Mouse (Mus musculus) ES-Bruce4 (cell line): Measurements from ENCODE around the gene Gcc1. TPM values are rescaled to one million over a fixed set of nuclear protein-coding genes. Genes with fewer than 3 reads are reported as not detected.

Experiments used
- H3K27ac ChIP-seq: 2 replicates; pipeline ENCODE4 v1.5.1; 2012; ENCODE audit warnings: low read length, inconsistent platforms; ENCODE audit not compliant: insufficient read depth
- H3K27me3 ChIP-seq: 2 replicates; pipeline ENCODE4 v1.6.1; 2012; ENCODE audit warnings: mild to moderate bottlenecking, low read length, inconsistent platforms; ENCODE audit not compliant: control insufficient read depth, poor library complexity, insufficient read depth, severe bottlenecking
- H3K36me3 ChIP-seq: 2 replicates; pipeline ENCODE4 v1.6.1; 2012; ENCODE audit warnings: inconsistent platforms, mild to moderate bottlenecking, low read length, moderate library complexity; ENCODE audit not compliant: control insufficient read depth, poor library complexity, insufficient read depth, severe bottlenecking
- H3K4me1 ChIP-seq: one replicate; pipeline ENCODE4 v1.8.1; 2011; ENCODE audit warnings: low read length; ENCODE audit not compliant: control insufficient read depth, insufficient read depth
- H3K4me3 ChIP-seq: 2 replicates; pipeline ENCODE4 v1.5.1; 2011; ENCODE audit warnings: low read depth, mild to moderate bottlenecking, low read length
- H3K9ac ChIP-seq: 2 replicates; pipeline ENCODE4 v1.6.1; 2012; ENCODE audit warnings: low read depth, mild to moderate bottlenecking, inconsistent platforms; ENCODE audit not compliant: poor library complexity, severe bottlenecking
- H3K9me3 ChIP-seq: replicated peaks from 2 replicates; pipeline ENCODE4 v1.6.1; 2012; ENCODE audit warnings: mild to moderate bottlenecking, low read length, inconsistent platforms; ENCODE audit not compliant: control insufficient read depth, poor library complexity, insufficient read depth, severe bottlenecking
- CTCF ChIP-seq: IDR thresholded peaks from one replicate; pipeline ENCODE4 v1.8.1; 2011; ENCODE audit warnings: low read depth, low read length
- EP300 ChIP-seq: IDR thresholded peaks from 2 replicates; pipeline ENCODE4 v1.6.1; 2011; ENCODE audit warnings: low read depth, low read length; ENCODE audit not compliant: insufficient read depth
- POLR2A ChIP-seq: IDR thresholded peaks from one replicate; pipeline ENCODE4 v1.8.1; 2011; ENCODE audit warnings: low read length; ENCODE audit not compliant: insufficient read depth
- polyA plus RNA-seq: library from polyadenylated mRNA; stranded (reverse); fragments of >200 nt; gene quantifications from 2 replicates; pipeline ENCODE4 v1.2.4, GENCODE M21; 2011; ENCODE audit warnings: low read depth; ENCODE audit not compliant: missing spikeins, insufficient read depth, insufficient read length

Gene Gcc1
- polyA plus RNA-seq, 1 experiment, result 10.2 TPM

DNA sequence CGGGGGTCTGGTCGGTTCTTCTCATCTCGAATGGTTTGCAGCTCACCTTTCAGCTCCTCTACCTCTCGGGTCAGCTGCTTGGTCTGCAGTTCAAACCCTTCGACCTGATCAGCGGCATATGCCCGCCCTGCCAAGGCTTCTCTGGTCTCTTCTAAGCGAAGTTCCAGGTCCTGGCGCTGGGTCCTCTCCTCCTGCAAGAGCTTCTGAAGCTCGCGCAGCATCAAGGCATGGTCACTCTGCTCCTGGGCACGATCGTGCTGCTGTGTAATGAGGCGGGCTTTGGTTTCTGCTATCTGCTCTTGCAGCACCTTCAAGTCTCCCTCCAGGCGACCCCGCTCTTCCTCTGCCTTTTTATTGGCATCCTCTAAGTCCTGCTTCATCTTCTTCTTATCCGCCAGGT lies 7.8 kb downstream of the Gcc1 start:
- H3K27ac ChIP-seq, result no peak overlapping the region
- H3K27me3 ChIP-seq, result no peaks in the 10 kb centered on the region
- H3K4me3 ChIP-seq, result peak overlapping the region; percentile 76
- H3K9me3 ChIP-seq, result no peaks in the 10 kb centered on the region
- H3K36me3 ChIP-seq, result peaks cover 6% of the 10 kb centered on the region
- no peaks in the 10 kb centered on the region for H3K4me1 ChIP-seq
- H3K9ac ChIP-seq, result 0 out of 2 replicates have a peak overlapping the region, but pooled peaks have one; percentile 38
- TF ChIP-seq POLR2A (no peak), EP300 (no peak), CTCF (no peak)

DNA sequence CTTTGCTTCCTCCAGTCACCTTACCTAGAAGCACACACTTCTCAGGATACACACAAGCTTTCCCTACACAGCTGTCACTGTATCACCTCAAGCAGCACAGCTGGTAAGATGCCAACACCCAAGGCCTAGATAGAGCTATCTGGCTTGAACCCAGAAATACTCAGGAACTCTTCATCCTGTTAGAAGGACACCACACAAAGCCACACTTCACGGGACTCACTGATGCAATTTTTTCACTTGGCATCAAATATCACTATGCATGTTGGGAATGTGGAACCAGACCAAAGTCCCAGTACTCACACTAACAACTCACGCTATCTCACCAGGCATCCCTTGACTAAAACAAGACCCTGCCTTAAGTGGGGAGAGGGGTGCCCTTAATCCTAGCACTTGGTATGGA lies 8.5 kb downstream of the Gcc1 start:
- H3K27me3 ChIP-seq, result no peaks in the 10 kb centered on the region
- no peaks in the 10 kb centered on the region for H3K4me1 ChIP-seq
- peaks cover 6% of the 10 kb centered on the region for H3K36me3 ChIP-seq
- H3K9me3 ChIP-seq, result no peaks in the 10 kb centered on the region
- no peak overlapping the region for H3K27ac ChIP-seq
- TF ChIP-seq EP300 (no peak), POLR2A (no peak), CTCF (no peak)
- H3K4me3 ChIP-seq, result no peak overlapping the region
- no peak overlapping the region for H3K9ac ChIP-seq

DNA sequence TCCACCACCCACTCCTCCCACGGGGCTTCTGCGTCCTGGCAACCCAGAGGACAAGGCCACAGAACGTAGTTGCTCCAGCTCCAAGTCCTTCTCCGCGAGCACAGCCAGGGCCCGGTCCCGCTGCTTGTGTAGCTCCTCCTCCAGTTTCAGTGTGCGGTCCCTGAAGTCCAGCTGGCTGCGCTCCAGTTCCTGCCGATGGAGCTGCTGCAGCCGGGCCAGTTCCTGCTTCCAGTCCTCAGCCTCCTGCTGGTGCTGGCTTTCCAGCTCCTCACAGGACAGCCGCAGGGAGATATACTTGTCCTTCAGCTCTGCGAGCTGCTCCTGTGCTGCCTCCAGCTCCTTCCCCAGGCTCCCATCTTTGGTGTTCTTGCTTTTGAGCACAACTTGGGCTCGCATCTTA lies 9.7 kb downstream of the Gcc1 start:
- H3K4me3 ChIP-seq, result no peak overlapping the region
- no peaks in the 10 kb centered on the region for H3K27me3 ChIP-seq
- no peak overlapping the region for H3K9ac ChIP-seq
- peaks cover 6% of the 10 kb centered on the region for H3K36me3 ChIP-seq
- H3K9me3 ChIP-seq, result no peaks in the 10 kb centered on the region
- no peak overlapping the region for H3K27ac ChIP-seq
- no peak for TF ChIP-seq CTCF
- no peak for TF ChIP-seq POLR2A
- no peak for TF ChIP-seq EP300
- H3K4me1 ChIP-seq, result no peaks in the 10 kb centered on the region

DNA sequence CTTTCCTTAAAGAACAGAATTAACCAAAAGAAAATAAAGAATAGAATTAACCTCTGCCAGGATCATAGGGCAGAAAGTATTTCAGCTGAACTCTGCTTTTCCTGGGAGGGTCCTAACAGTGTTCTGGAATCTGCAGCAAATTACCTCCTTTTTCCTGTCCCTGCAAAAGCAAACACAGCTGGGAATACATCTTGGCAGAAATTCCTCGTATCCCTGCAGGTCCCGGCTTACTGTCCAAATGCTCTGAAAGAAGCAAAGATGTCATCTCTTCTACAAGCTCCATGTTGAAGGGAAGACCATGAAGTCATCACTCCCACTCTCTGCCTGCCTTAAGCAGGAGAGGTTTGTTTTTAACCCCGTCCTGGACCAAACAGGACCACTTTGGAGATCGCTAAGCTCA lies 11.2 kb downstream of the Gcc1 start:
- Histone ChIP-seq H3K27me3 (no peaks in the 10 kb centered on the region), H3K9ac (no peak overlapping the region), H3K4me1 (no peaks in the 10 kb centered on the region), H3K27ac (no peak overlapping the region), H3K4me3 (no peak overlapping the region), H3K9me3 (no peaks in the 10 kb centered on the region), H3K36me3 (peaks cover 6% of the 10 kb centered on the region)
- TF ChIP-seq EP300 (no peak), CTCF (no peak), POLR2A (no peak)

- Histone ChIP-seq H3K9ac (no peak overlapping the region), H3K27me3 (no peaks in the 10 kb centered on the region), H3K36me3 (no peaks in the 10 kb centered on the region), H3K27ac (no peak overlapping the region), H3K4me1 (no peaks in the 10 kb centered on the region), H3K9me3 (no peaks in the 10 kb centered on the region), H3K4me3 (no peak overlapping the region)
- TF ChIP-seq EP300 (no peak), CTCF (no peak), POLR2A (no peak)
Observed at GRCm38 (mm10) chr6:28411236-28411635, 17.0 kb downstream of the Gcc1 start.

DNA sequence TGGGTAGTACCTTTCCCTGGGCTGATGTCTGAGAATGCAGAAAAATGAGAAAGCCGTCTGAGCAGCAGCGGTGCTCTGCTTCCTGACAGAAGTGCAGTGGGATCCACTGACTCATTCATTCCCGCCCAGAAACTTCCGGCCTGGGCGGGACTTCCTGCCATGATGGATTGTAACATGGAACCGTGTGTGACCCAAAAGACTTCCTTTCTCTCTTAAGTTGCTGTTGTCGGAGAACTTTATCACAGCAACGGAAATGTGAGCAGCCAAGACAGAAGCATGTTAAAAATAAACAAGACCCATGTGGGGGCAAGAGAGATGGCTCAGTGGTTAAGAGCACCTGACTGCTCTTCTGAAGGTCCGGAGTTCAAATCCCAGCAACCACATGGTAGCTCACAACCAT lies 18.1 kb downstream of the Gcc1 start:
- no peaks in the 10 kb centered on the region for H3K27me3 ChIP-seq
- H3K9me3 ChIP-seq, result no peaks in the 10 kb centered on the region
- TF ChIP-seq CTCF (no peak), EP300 (no peak), POLR2A (no peak)
- H3K4me3 ChIP-seq, result no peak overlapping the region
- H3K27ac ChIP-seq, result no peak overlapping the region
- no peak overlapping the region for H3K9ac ChIP-seq
- H3K36me3 ChIP-seq, result no peaks in the 10 kb centered on the region
- no peaks in the 10 kb centered on the region for H3K4me1 ChIP-seq
